Mouse (Mus musculus) testis, adult 2 months (tissue): ENCODE data around the gene Ssmem1.

Experiments used
- CTCF ChIP-seq: fragments of 200-500 bp; IDR thresholded peaks from 2 replicates; pipeline ENCODE4 v1.5.1; 2012; ENCODE audit warnings: low read depth, mild to moderate bottlenecking, inconsistent platforms, low read length, moderate library complexity; ENCODE audit not compliant: control insufficient read depth, insufficient read depth, insufficient replicate concordance
- POLR2A ChIP-seq: fragments of 200-500 bp; IDR thresholded peaks from 2 replicates; pipeline ENCODE4 v1.6.1; 2012; ENCODE audit warnings: low read depth, mild to moderate bottlenecking, inconsistent platforms, low read length, moderate library complexity; ENCODE audit not compliant: control insufficient read depth

- no peak for TF ChIP-seq CTCF
- no peak for TF ChIP-seq POLR2A
Measured at GRCm38 (mm10) chr6:30547274-30547645, 37.6 kb downstream of the Ssmem1 start.
